Mouse (Mus musculus) lung, postnatal 36 days (tissue): ENCODE measurements around the gene Abi1.
A peak's percentile ranks its signal among the peaks of the same experiment; 100 is the strongest.
"Not testable (repeated sequence)": the region's sequence is repeated elsewhere in the genome, so short reads cannot be mapped to it uniquely, and the experiment has no call there.

Experiments used
- DNase-seq: peaks from one replicate; pipeline ENCODE4 v3.0.0; 2022; ENCODE audit warnings: mixed read lengths

The Abi1 gene

GRCm38 (mm10) chr2:23028826-23029225, 11.2 kb downstream of the Abi1 start:
- no peak for DNase-seq

- DNase-seq: no peak
Measured at GRCm38 (mm10) chr2:23026379-23026778, 13.7 kb downstream of the Abi1 start.

- no peak for DNase-seq
Measured at GRCm38 (mm10) chr2:23023714-23024282, 16.2 kb downstream of the Abi1 start.

GRCm38 (mm10) chr2:23023023-23023422, 17.0 kb downstream of the Abi1 start:
- no peak for DNase-seq

GRCm38 (mm10) chr2:23021721-23022120, 18.3 kb downstream of the Abi1 start:
- DNase-seq: peak; percentile 71

GRCm38 (mm10) chr2:23021320-23021719, 18.7 kb downstream of the Abi1 start:
- DNase-seq: no peak

- no peak for DNase-seq
Measured at GRCm38 (mm10) chr2:23019170-23019569, 20.9 kb downstream of the Abi1 start.

GRCm38 (mm10) chr2:23016121-23016520, 23.9 kb downstream of the Abi1 start:
- peak; percentile 56 for DNase-seq

GRCm38 (mm10) chr2:23015335-23015734, 24.7 kb downstream of the Abi1 start:
- no peak for DNase-seq

GRCm38 (mm10) chr2:23014935-23015334, 25.1 kb downstream of the Abi1 start:
- not testable (repeated sequence) for DNase-seq

- no peak for DNase-seq
Measured at GRCm38 (mm10) chr2:23008256-23008655, 31.8 kb downstream of the Abi1 start.

- DNase-seq: no peak
Measured at GRCm38 (mm10) chr2:23007577-23007976, 32.5 kb downstream of the Abi1 start.

- DNase-seq: no peak
Measured at GRCm38 (mm10) chr2:23007149-23007548, 32.9 kb downstream of the Abi1 start.

- peak; percentile 21 for DNase-seq
Measured at GRCm38 (mm10) chr2:23006219-23006618, 33.8 kb downstream of the Abi1 start.

GRCm38 (mm10) chr2:23002637-23003036, 37.4 kb downstream of the Abi1 start:
- no peak for DNase-seq

- DNase-seq: no peak
Measured at GRCm38 (mm10) chr2:22999620-23000019, 40.4 kb downstream of the Abi1 start.

GRCm38 (mm10) chr2:22998804-22999203, 41.2 kb downstream of the Abi1 start:
- no peak for DNase-seq

- peak; percentile 41 for DNase-seq
Measured at GRCm38 (mm10) chr2:22998015-22998414, 42.0 kb downstream of the Abi1 start.

- DNase-seq: no peak
Measured at GRCm38 (mm10) chr2:22996071-22996470, 44.0 kb downstream of the Abi1 start.

GRCm38 (mm10) chr2:22985973-22986657, 53.9 kb downstream of the Abi1 start:
- peak; percentile 18 for DNase-seq

- DNase-seq: no peak
Measured at GRCm38 (mm10) chr2:22977387-22977973, 62.6 kb downstream of the Abi1 start.

GRCm38 (mm10) chr2:22962970-22963369, 77.1 kb downstream of the Abi1 start:
- no peak for DNase-seq

GRCm38 (mm10) chr2:22962242-22962641, 77.8 kb downstream of the Abi1 start:
- no peak for DNase-seq

- no peak for DNase-seq
Measured at GRCm38 (mm10) chr2:22961681-22962080, 78.4 kb downstream of the Abi1 start.
